Mouse (Mus musculus) MEL (cell line): ENCODE measurements around the gene Fut8. TPM values are rescaled to one million over a fixed set of nuclear protein-coding genes. Genes with fewer than 3 reads are reported as not detected.

Experiments used
- DNase-seq: peaks from one replicate; pipeline ENCODE4 v3.0.0; 2011; ENCODE audit warnings: low read depth, low spot score
- H3K27ac ChIP-seq: 2 replicates; pipeline ENCODE4 v1.5.1; 2012; ENCODE audit warnings: low read depth, mild to moderate bottlenecking, control low read depth, low read length, moderate library complexity; ENCODE audit not compliant: control insufficient read depth
- H3K27me3 ChIP-seq, 2 experiments: fragments of 150-350 bp in 1 of 2; sonication (generic) in 1 of 2; 2 replicates each; pipeline ENCODE4 v1.6.1; 2012; ENCODE audit warnings: low read length in 2 of 2, mild to moderate bottlenecking in 2 of 2, improper control_type of control experiment in 1 of 2, moderate library complexity in 1 of 2; ENCODE audit not compliant: insufficient read depth in 2 of 2, control insufficient read depth in 1 of 2
- H3K36me3 ChIP-seq, 2 experiments: 2 replicates each; pipeline ENCODE4 v1.6.1; 2012 to 2014; ENCODE audit warnings: low read length in 2 of 2, improper control_type of control experiment in 1 of 2, inconsistent platforms in 1 of 2, mild to moderate bottlenecking in 1 of 2; ENCODE audit not compliant: insufficient read depth in 2 of 2, control insufficient read depth in 1 of 2
- H3K4me1 ChIP-seq, 2 experiments: fragments of 150-350 bp in 1 of 2; sonication (generic) in 1 of 2; 2 replicates each; pipeline ENCODE4 v1.6.1; 2012; ENCODE audit warnings: low read length in 2 of 2, improper control_type of control experiment in 1 of 2, mild to moderate bottlenecking in 1 of 2; ENCODE audit not compliant: insufficient read depth in 2 of 2, control insufficient read depth in 1 of 2
- H3K4me3 ChIP-seq, 2 experiments: fragments of 150-350 bp in 1 of 2; sonication (generic) in 1 of 2; 2 replicates each; pipeline ENCODE4 v1.5.1; 2012; ENCODE audit warnings: low read depth in 2 of 2, low read length in 2 of 2, mild to moderate bottlenecking in 2 of 2, moderate library complexity in 2 of 2, control low read depth in 1 of 2, improper control_type of control experiment in 1 of 2; ENCODE audit not compliant: control insufficient read depth in 1 of 2, insufficient read depth in 1 of 2
- H3K79me2 ChIP-seq: 2 replicates; pipeline ENCODE4 v1.6.1; 2012; ENCODE audit warnings: mild to moderate bottlenecking, low read length, moderate library complexity; ENCODE audit not compliant: control insufficient read depth, poor library complexity, insufficient read depth
- H3K9ac ChIP-seq: 2 replicates; pipeline ENCODE4 v1.6.1; 2012; ENCODE audit warnings: low read depth, mild to moderate bottlenecking, control low read depth, low read length, moderate library complexity; ENCODE audit not compliant: control insufficient read depth, poor library complexity, severe bottlenecking
- H3K9me3 ChIP-seq: fragments of 150-350 bp; sonication (generic); replicated peaks from 2 replicates; pipeline ENCODE4 v1.6.1; 2012; ENCODE audit warnings: mild to moderate bottlenecking, low read length, improper control_type of control experiment, moderate library complexity; ENCODE audit not compliant: insufficient read depth
- BHLHE40 ChIP-seq: IDR thresholded peaks from 2 replicates; pipeline ENCODE4 v1.6.1; 2012; ENCODE audit warnings: low read depth, mild to moderate bottlenecking, inconsistent platforms, low read length, improper control_type of control experiment, borderline replicate concordance
- CHD1 ChIP-seq: IDR thresholded peaks from 2 replicates; pipeline ENCODE4 v1.6.1; 2012; ENCODE audit warnings: low read depth, mild to moderate bottlenecking, inconsistent platforms, low read length, improper control_type of control experiment
- CHD2 ChIP-seq: IDR thresholded peaks from 2 replicates; pipeline ENCODE4 v1.6.1; 2011; ENCODE audit warnings: low read length, improper control_type of control experiment
- EP300 ChIP-seq, 2 experiments: IDR thresholded peaks; 2 replicates each; pipeline ENCODE4 v1.6.1; 2011; ENCODE audit warnings: improper control_type of control experiment in 2 of 2, low read length in 2 of 2, low read depth in 1 of 2, mild to moderate bottlenecking in 1 of 2
- ETS1 ChIP-seq: IDR thresholded peaks from 2 replicates; pipeline ENCODE4 v1.6.1; 2012; ENCODE audit warnings: low read depth, mild to moderate bottlenecking, inconsistent platforms, low read length, improper control_type of control experiment, moderate library complexity
- GATA1 ChIP-seq: IDR thresholded peaks from 2 replicates; pipeline ENCODE4 v1.6.1; 2011; ENCODE audit warnings: low read depth, low read length, improper control_type of control experiment
- MXI1 ChIP-seq: IDR thresholded peaks from 2 replicates; pipeline ENCODE4 v1.6.1; 2011; ENCODE audit warnings: mild to moderate bottlenecking, low read depth, low read length, improper control_type of control experiment
- MYC ChIP-seq: IDR thresholded peaks from 2 replicates; pipeline ENCODE4 v1.6.1; 2011; ENCODE audit warnings: low read depth, mild to moderate bottlenecking, low read length, improper control_type of control experiment, moderate library complexity
- NELFE ChIP-seq: IDR thresholded peaks from 2 replicates; pipeline ENCODE4 v1.6.1; 2011; ENCODE audit warnings: low read depth, low read length, improper control_type of control experiment
- NRF1 ChIP-seq: IDR thresholded peaks from 2 replicates; pipeline ENCODE4 v1.6.1; 2014; ENCODE audit warnings: low read depth, mild to moderate bottlenecking, inconsistent platforms, low read length, improper control_type of control experiment, moderate library complexity; ENCODE audit not compliant: poor library complexity, insufficient read depth, severe bottlenecking
- POLR2A ChIP-seq, 2 experiments: IDR thresholded peaks; 2 replicates each; pipeline ENCODE4 v1.6.1; 2011 to 2012; ENCODE audit warnings: low read length in 2 of 2, mild to moderate bottlenecking in 2 of 2, control low read depth in 1 of 2, improper control_type of control experiment in 1 of 2, low read depth in 1 of 2, moderate library complexity in 1 of 2; ENCODE audit not compliant: control insufficient read depth in 1 of 2, insufficient read depth in 1 of 2, poor library complexity in 1 of 2
- POLR2AphosphoS2 ChIP-seq: IDR thresholded peaks from 2 replicates; pipeline ENCODE4 v1.6.1; 2011; ENCODE audit warnings: low read length, improper control_type of control experiment
- POLR2AphosphoS5 ChIP-seq: IDR thresholded peaks from 2 replicates; pipeline ENCODE4 v1.6.1; 2012; ENCODE audit warnings: low read depth, borderline replicate concordance, mild to moderate bottlenecking, inconsistent platforms, low read length, moderate library complexity, mixed read lengths
- SIN3A ChIP-seq: IDR thresholded peaks from 2 replicates; pipeline ENCODE4 v1.6.1; 2012; ENCODE audit warnings: low read length, improper control_type of control experiment, inconsistent platforms
- SMC3 ChIP-seq: IDR thresholded peaks from 2 replicates; pipeline ENCODE4 v1.6.1; 2011; ENCODE audit warnings: low read depth, low read length, improper control_type of control experiment
- TAL1 ChIP-seq: IDR thresholded peaks from 2 replicates; pipeline ENCODE4 v1.6.1; 2012; ENCODE audit warnings: mild to moderate bottlenecking, inconsistent platforms, low read length, moderate library complexity, mixed read lengths
- TBP ChIP-seq: IDR thresholded peaks from 2 replicates; pipeline ENCODE4 v1.8.0; 2011; ENCODE audit warnings: low read depth, low read length, improper control_type of control experiment
- TCF12 ChIP-seq: IDR thresholded peaks from 2 replicates; pipeline ENCODE4 v1.6.1; 2014; ENCODE audit warnings: low read depth, mild to moderate bottlenecking, inconsistent platforms, low read length, improper control_type of control experiment, moderate library complexity
- ZKSCAN1 ChIP-seq: IDR thresholded peaks from 2 replicates; pipeline ENCODE4 v1.6.1; 2012; ENCODE audit warnings: low read depth, mild to moderate bottlenecking, inconsistent platforms, low read length, improper control_type of control experiment, moderate library complexity
- ZMIZ1 ChIP-seq: IDR thresholded peaks from 2 replicates; pipeline ENCODE4 v1.6.1; 2012; ENCODE audit warnings: low read depth, mild to moderate bottlenecking, inconsistent platforms, low read length, improper control_type of control experiment, moderate library complexity
- ZNF384 ChIP-seq: IDR thresholded peaks from 2 replicates; pipeline ENCODE4 v1.6.1; 2012; ENCODE audit warnings: low read depth, mild to moderate bottlenecking, inconsistent platforms, low read length, improper control_type of control experiment
- polyA plus RNA-seq, 2 experiments: library from polyadenylated mRNA; stranded (reverse) in 1 of 2; unstranded in 1 of 2; fragments of >175 nt in 1 of 2; fragments of >200 nt in 1 of 2; gene quantifications; 2 replicates each; pipeline versions ENCODE4 v1.2.1 to v1.2.4; 2012; ENCODE audit warnings: low replicate concordance in 2 of 2, low read depth in 1 of 2; ENCODE audit not compliant: insufficient read length in 2 of 2, insufficient read depth in 1 of 2, missing spikeins in 1 of 2
- total RNA-seq: library from RNA; depleted of rRNA; stranded (reverse); fragments of 300-350 nt; gene quantifications from 2 replicates; pipeline ENCODE4 v1.2.3, GENCODE M21; 2012

Gene Fut8
- total and polyA plus RNA-seq, 3 experiments: 61.3 to 90.0 (median 73.7) TPM

GRCm38 (mm10) chr12:77189161-77189560, 48.8 kb upstream of the Fut8 start:
- H3K4me1 ChIP-seq: peaks cover 10 to 34% of the 10 kb centered on the region in 2 experiments
- H3K79me2 ChIP-seq: peaks cover 47% of the 10 kb centered on the region
- DNase-seq: peak; percentile 90
- TF ChIP-seq EP300 (IDR thresholded peaks at IDR 0.05; ENCODE audit: low read depth in 1 of 2, low read length in 2 of 2): peak in 1 of 2 experiments; percentile 58; a peak in 2 of 4 replicates
- TF ChIP-seq NELFE: peak; percentile 71
- TF ChIP-seq TAL1: no peak
- peak; percentile 17; the same call in 1 of the 2 replicates for TF ChIP-seq POLR2AphosphoS5
- peak; percentile 83 for TF ChIP-seq POLR2AphosphoS2
- TF ChIP-seq SIN3A: peak; percentile 72; the same call in 1 of the 2 replicates
- peak in 1 of 2 experiments; percentile 83; a peak in 2 of 4 replicates for TF ChIP-seq POLR2A (IDR thresholded peaks at IDR 0.05; ENCODE audit: control insufficient read depth in 1 of 2, insufficient read depth in 1 of 2, low read depth in 1 of 2, low read length in 2 of 2, poor library complexity in 1 of 2)
- no peak for TF ChIP-seq ZNF384
- peak; percentile 23 for TF ChIP-seq SMC3
- peak; percentile 94 for TF ChIP-seq TBP
- no peak for TF ChIP-seq MYC
- TF ChIP-seq ETS1: peak; percentile 75
- no peak for TF ChIP-seq ZKSCAN1
- peak; percentile 70 for TF ChIP-seq GATA1
- TF ChIP-seq NRF1: no peak
- peak; percentile 61 for TF ChIP-seq TCF12
- TF ChIP-seq ZMIZ1: peak; percentile 89
- 0 out of 2 replicates have a peak, but pooled peaks have one; percentile 29 for TF ChIP-seq MXI1
- no peaks in the 10 kb centered on the region for H3K9me3 ChIP-seq
- peak overlapping the region; percentile 50 to 56 for H3K4me3 ChIP-seq
- H3K36me3 ChIP-seq: peaks cover 5 to 56% of the 10 kb centered on the region in 2 experiments; a peak in 3 of 4 replicates
- no peaks in the 10 kb centered on the region for H3K27me3 ChIP-seq
- peak overlapping the region; percentile 95 for H3K9ac ChIP-seq
- peak overlapping the region; percentile 53 for H3K27ac ChIP-seq

- peak overlapping the region; percentile 95 for H3K9ac ChIP-seq
- peak overlapping the region; percentile 56 to 97 for H3K4me3 ChIP-seq
- peaks cover 5 to 55% of the 10 kb centered on the region in 2 experiments; a peak in 3 of 4 replicates for H3K36me3 ChIP-seq
- H3K27ac ChIP-seq: peak overlapping the region; percentile 100
- H3K4me1 ChIP-seq: peaks cover 10 to 33% of the 10 kb centered on the region in 2 experiments
- no peaks in the 10 kb centered on the region for H3K9me3 ChIP-seq
- peak; percentile 51 for DNase-seq
- no peaks in the 10 kb centered on the region for H3K27me3 ChIP-seq
- peaks cover 47% of the 10 kb centered on the region for H3K79me2 ChIP-seq
- no peak for TF ChIP-seq CHD2
- no peak for TF ChIP-seq TAL1
- no peak for TF ChIP-seq BHLHE40
- TF ChIP-seq ZMIZ1: peak; percentile 67; the same call in 1 of the 2 replicates
- peak; percentile 95 for TF ChIP-seq CHD1
- 0 out of 2 replicates have a peak, but pooled peaks have one; percentile 3 for TF ChIP-seq SIN3A
Measured at GRCm38 (mm10) chr12:77189933-77190446, 47.9 kb upstream of the Fut8 start.
